Mouse (Mus musculus): ENCODE results near the gene Psmb8. TPM values are rescaled to one million over a fixed set of nuclear protein-coding genes. Genes with fewer than 3 reads are reported as not detected.

The Psmb8 gene
- total RNA-seq, 2 experiments from 2014 or later, result 8.9 to 13.0 TPM

- DNase-seq, result no peak
- intact Hi-C loops (cut with DNase I), result loop anchor here (5.0 to 10.0 kb wide), 2 partner anchors 37 to 135 kb away; partner anchors contain the start of gene Tap2
Observed at GRCm38 (mm10) chr17:34239601-34240041, 42.1 kb downstream of the Psmb8 start.

- intact Hi-C loops (cut with DNase I), result no loop called here
- DNase-seq, result no peak
Observed at GRCm38 (mm10) chr17:34240366-34240765, 42.8 kb downstream of the Psmb8 start.

GRCm38 (mm10) chr17:34240916-34241315 is 43.4 kb downstream of the Psmb8 start:
- intact Hi-C loops (cut with DNase I), result no loop called here
- no peak for DNase-seq

- intact Hi-C loops (cut with DNase I), result no loop called here
- no peak for DNase-seq
Observed at GRCm38 (mm10) chr17:34244656-34245055, 47.1 kb downstream of the Psmb8 start.

DNA sequence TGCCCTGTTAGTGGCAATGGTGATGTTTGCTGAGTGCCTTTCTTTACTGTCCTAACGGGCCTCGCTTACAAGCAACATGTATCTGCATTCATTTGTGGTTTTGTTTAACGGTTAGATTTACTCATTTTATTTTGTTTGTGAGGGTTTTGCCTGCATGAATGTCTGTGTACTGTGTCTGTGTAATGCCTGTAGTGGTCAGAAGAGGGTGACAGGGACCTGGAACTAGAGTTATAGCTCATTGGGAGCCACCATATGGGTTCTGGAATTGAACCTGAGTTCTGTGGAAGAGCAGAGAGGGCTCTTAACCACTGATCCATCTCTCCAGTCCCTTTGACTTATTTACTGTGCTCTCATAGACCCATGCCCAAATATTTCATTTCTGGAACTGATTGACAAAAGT is 49.5 kb downstream of the Psmb8 start:
- intact Hi-C loops (cut with DNase I), result no loop called here
- no peak for DNase-seq

GRCm38 (mm10) chr17:34248764-34249163 is 51.2 kb downstream of the Psmb8 start:
- DNase-seq, result no peak
- intact Hi-C loops (cut with DNase I), result no loop called here

- no peak for DNase-seq
- intact Hi-C loops (cut with DNase I), result no loop called here
Observed at GRCm38 (mm10) chr17:34249361-34249760, 51.8 kb downstream of the Psmb8 start.

DNA sequence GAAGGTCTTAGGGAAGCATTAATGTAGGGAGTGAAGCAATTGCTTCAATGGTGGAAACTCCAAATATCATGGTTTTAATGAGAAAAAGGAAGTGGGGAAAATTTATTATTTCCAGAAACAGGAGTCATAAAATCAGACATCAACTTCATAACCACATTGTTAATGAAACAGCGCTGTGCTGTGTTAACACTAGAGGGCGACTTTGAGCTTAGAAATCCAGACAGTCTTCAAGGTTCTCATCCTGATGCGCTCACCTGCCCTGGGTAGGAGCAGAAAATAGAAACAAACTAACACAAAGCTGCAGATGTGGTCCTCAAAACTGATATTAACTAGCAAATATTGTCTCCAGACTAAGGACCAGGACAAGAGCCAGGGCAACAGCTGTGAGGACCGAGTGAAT is 52.4 kb downstream of the Psmb8 start:
- intact Hi-C loops (cut with DNase I), result loop anchor here (1.0 to 2.0 kb wide), 2 partner anchors 63 to 99 kb away; no protein-coding TSS in a partner anchor
- peak in 1 of 2 experiments; percentile 58 for DNase-seq

Other genes with a start within 250 kb of the Psmb8 start
- 1 to 10 TPM; 2.2 to 2.9 TPM for gene B3galt4, start 246.2 kb upstream of the Psmb8 start, total RNA-seq (2021)
- gene Vps52, start 241.9 kb upstream of the Psmb8 start, total RNA-seq (2021), result 10 to 100 TPM; 35.0 to 37.8 TPM
- gene Rps18, start 241.7 kb upstream of the Psmb8 start, total RNA-seq (2021), result 100 to 1,000 TPM; 417 to 479 TPM
- gene H2-K1, start 197.4 kb upstream of the Psmb8 start, total RNA-seq (2021), result 10 to 100 TPM; 56.5 to 61.2 TPM
- gene Ring1, start 173.0 kb upstream of the Psmb8 start, total RNA-seq (2021), result 10 to 100 TPM; 12.2 to 14.6 TPM
- gene H2-Ke6, start 169.7 kb upstream of the Psmb8 start, total RNA-seq (2021), result 10 to 100 TPM; 80.6 to 88.2 TPM
- 10 to 100 TPM; 63.2 to 63.3 TPM for gene Slc39a7, start 166.0 kb upstream of the Psmb8 start, total RNA-seq (2021)
- gene Rxrb, start 165.9 kb upstream of the Psmb8 start, total RNA-seq (2021), result 10 to 100 TPM; 41.9 to 44.7 TPM
- gene Col11a2, start 158.3 kb upstream of the Psmb8 start, total RNA-seq (2021), result 1 to 10 TPM; 1.5 to 2.7 TPM
- gene H2-Oa, start 105.4 kb upstream of the Psmb8 start, total RNA-seq (2021), result under 1 TPM; 0.33 to 0.54 TPM
- 1 to 10 TPM; 3.5 to 4.0 TPM for gene H2-DMa, start 78.2 kb upstream of the Psmb8 start, total RNA-seq (2021)
- 10 to 100 TPM; 93.2 to 99.4 TPM for gene Brd2, start 75.1 kb upstream of the Psmb8 start, total RNA-seq (2021)
- gene H2-DMb2, start 54.4 kb upstream of the Psmb8 start, total RNA-seq (2021), result 1 to 10 TPM in 1 of 2 experiments, under 1 TPM in 1; 0.96 to 1.6 TPM
- 1 to 10 TPM; 1.4 to 1.8 TPM for gene H2-DMb1, start 44.6 kb upstream of the Psmb8 start, total RNA-seq (2021)
- 1 to 10 TPM; 5.4 to 5.5 TPM for gene Tap1, start 10.2 kb upstream of the Psmb8 start, total RNA-seq (2021)
- 1 to 10 TPM; 6.5 to 7.2 TPM for gene Psmb9, start 10.0 kb upstream of the Psmb8 start, total RNA-seq (2021)
- 10 to 100 TPM; 18.9 to 20.7 TPM for gene Tap2, start 5.8 kb downstream of the Psmb8 start, total RNA-seq (2021)
- under 1 TPM; 0.88 TPM for gene H2-Ob, start 41.2 kb downstream of the Psmb8 start, total RNA-seq (2021)
- 10 to 100 TPM in 1 of 2 experiments, 1 to 10 TPM in 1; 6.6 to 12.7 TPM for gene H2-Ab1, start 60.0 kb downstream of the Psmb8 start, total RNA-seq (2021)
- gene H2-Aa, start 90.1 kb downstream of the Psmb8 start, total RNA-seq (2021), result 10 to 100 TPM in 1 of 2 experiments, 1 to 10 TPM in 1; 7.0 to 13.1 TPM
- gene H2-Eb1, start 108.1 kb downstream of the Psmb8 start, total RNA-seq (2021), result 10 to 100 TPM in 1 of 2 experiments, 1 to 10 TPM in 1; 5.8 to 11.8 TPM
- gene H2-Eb2, start 127.9 kb downstream of the Psmb8 start, total RNA-seq (2021), result under 1 TPM in 1 of 2 experiments, not detected in 1; 0.10 TPM
- under 1 TPM; 0.27 to 0.33 TPM for gene Btnl2, start 157.1 kb downstream of the Psmb8 start, total RNA-seq (2021)
- gene Btnl1, start 179.4 kb downstream of the Psmb8 start, total RNA-seq (2021), result not detected
- gene BC051142, start 201.1 kb downstream of the Psmb8 start, total RNA-seq (2021), result under 1 TPM in 1 of 2 experiments, not detected in 1; 0.24 TPM

Data from heart, postnatal 14 days (tissue).